Mouse (Mus musculus): Measurements from ENCODE around the gene Fut8.
"Not testable (repeated sequence)": the region's sequence is repeated elsewhere in the genome, so short reads cannot be mapped to it uniquely, and the experiment has no call there.

Gene Fut8

GRCm38 (mm10) chr12:77501466-77502240 is 263.7 kb downstream of the Fut8 start:
- DNase-seq (ENCODE audit: low spot score): no peak

- DNase-seq (ENCODE audit: low spot score): no peak
Measured at GRCm38 (mm10) chr12:77502243-77502642, 264.3 kb downstream of the Fut8 start.

- DNase-seq (ENCODE audit: low spot score): no peak
Measured at GRCm38 (mm10) chr12:77505431-77505830, 267.5 kb downstream of the Fut8 start.

- DNase-seq (ENCODE audit: low spot score): no peak
Measured at GRCm38 (mm10) chr12:77507770-77508169, 269.8 kb downstream of the Fut8 start.

DNA sequence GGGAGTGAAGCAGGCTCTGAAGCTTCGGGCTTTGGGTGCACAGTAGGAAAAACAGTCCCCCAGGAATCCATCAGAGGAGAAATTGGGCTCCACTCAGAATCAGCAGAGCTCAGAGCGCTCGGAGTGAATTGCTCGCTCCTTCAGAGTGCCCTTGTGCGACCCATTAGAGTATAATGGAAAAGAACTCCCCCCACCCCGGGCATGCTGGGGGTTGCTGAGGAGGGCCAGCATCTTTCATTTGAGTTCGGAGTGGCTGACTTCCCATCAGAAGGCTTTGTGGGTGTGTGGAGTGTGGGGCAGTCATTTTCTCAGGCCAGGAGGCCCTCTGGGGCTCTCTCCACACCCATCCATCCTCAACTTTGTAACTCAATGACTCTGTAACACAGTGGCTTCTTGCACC is 272.8 kb downstream of the Fut8 start:
- DNase-seq (ENCODE audit: low spot score): no peak

- DNase-seq (ENCODE audit: low spot score): no peak
Measured at GRCm38 (mm10) chr12:77511206-77511605, 273.3 kb downstream of the Fut8 start.

DNA sequence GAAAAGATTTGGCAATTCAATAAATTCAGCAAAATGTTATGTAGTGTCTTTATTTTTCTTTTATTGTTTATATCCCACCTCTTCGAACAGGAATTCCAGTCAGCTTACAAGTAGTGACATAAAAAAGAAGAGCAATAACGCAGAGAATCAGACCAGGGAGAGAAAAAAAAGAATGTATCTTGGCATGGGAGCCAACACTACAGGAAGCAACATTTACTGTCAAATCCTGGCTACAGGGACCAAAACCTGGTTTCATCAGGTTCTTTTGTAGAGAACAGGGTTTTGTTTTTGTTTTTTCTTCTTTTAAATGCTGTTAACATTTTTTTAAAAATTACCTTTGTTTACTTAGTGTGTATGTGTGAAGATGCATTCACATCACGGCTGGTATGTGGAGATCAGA is 273.7 kb downstream of the Fut8 start:
- no peak for DNase-seq (ENCODE audit: low spot score)

DNA sequence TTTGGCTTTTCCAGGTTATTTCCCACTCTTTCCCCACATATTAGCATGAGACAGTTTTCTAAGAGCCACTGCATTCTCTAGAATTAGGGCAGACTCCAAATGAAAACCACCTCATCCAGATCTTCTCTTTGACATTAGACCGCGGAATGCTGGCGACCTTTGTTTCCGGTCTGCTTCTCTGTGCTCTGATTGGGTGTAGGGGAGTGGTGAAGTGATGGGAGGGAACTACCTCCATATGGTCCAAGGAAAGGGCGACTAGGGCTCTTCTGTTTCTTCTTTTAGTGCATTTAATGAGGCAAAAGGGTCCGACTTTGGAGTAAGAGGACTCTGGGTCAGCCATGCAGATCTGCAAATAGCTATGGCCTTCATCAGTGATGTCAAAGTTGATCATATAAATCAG is 278.9 kb downstream of the Fut8 start:
- DNase-seq (ENCODE audit: low spot score): no peak

DNA sequence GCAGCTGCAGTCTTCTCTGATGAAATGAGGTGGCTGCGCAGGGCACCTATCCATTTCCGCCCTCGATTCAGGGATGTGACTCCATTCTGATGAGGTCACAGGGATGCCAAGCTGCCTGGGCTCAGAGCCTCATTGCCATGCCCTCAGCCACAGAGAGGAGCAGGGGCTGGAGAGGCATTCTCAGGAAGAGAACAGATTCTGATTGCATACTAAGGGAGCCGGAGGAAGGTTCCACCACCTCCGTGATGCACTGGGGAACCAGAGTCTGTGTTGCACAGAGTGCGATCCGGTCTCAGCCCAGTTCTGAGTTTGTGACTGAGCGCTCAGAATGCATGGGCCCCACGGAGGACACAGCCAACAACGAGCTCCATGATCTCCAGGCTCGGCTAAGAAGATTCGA is 279.8 kb downstream of the Fut8 start:
- no peak for DNase-seq (ENCODE audit: low spot score)

DNA sequence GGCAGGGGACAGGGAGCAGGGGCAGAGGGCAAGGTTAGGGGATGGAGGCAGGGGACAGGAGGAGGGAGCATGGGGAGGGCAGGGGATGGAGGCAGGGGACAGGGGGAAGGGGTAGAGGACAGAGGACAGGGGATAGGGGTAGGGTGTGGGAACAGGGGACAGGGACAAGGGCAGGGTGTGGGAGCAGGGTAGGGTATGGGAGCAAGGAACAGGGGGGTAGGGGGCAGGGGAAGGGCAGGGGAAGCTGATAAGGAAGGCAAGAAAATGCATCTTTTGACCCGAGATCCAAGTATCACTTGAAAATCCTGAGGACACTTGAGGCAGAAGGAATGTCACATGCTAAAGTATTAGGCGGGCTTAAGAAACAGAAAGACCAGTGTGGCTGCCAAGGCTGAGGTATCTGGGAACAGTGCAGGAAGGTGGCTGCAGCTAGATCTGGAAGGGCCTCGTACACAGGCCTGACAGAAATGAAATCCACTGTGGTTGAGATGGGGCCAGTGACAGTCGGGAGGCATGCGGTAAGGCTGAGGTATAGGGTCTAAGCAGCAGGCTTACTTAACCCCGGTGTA is 281.7 kb downstream of the Fut8 start:
- no peak for DNase-seq (ENCODE audit: low spot score)

DNA sequence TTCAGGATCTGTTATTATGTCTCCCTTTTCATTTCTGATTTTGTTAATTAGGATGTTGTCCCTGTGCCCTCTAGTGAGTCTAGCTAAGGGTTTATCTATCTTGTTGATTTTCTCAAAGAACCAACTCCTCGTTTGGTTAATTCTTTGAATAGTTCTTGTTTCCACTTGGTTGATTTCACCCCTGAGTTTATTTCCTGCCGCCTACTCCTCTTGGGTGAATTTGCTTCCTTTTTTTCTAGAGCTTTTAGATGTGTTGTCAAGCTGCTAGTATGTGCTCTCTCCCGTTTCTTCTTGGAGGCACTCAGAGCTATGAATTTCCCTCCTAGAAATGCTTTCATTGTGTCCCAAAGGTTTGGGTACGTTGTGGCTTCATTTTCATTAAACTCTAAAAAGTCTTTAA is 286.1 kb downstream of the Fut8 start:
- DNase-seq (ENCODE audit: low spot score): not testable (repeated sequence)
